Mouse (Mus musculus) erythroblast, embryonic 14.5 days (primary cell): ENCODE results near the gene Dab1. TPM values are rescaled to one million over a fixed set of nuclear protein-coding genes. Genes with fewer than 3 reads are reported as not detected.

Experiments
- H3K27me3 ChIP-seq: 2 replicates; pipeline ENCODE4 v1.6.1; 2012; ENCODE audit warnings: inconsistent platforms; ENCODE audit not compliant: control insufficient read depth
- H3K36me3 ChIP-seq: 2 replicates; pipeline ENCODE4 v1.6.1; 2012; ENCODE audit warnings: mild to moderate bottlenecking, inconsistent platforms; ENCODE audit not compliant: control insufficient read depth
- H3K4me1 ChIP-seq: 2 replicates; pipeline ENCODE4 v1.6.1; 2012; ENCODE audit warnings: inconsistent platforms; ENCODE audit not compliant: control insufficient read depth
- H3K4me3 ChIP-seq: replicated peaks from 2 replicates; pipeline ENCODE3; 2012; ENCODE audit warnings: moderate library complexity, mild to moderate bottlenecking, inconsistent platforms
- H3K9me3 ChIP-seq: 2 replicates; pipeline ENCODE4 v1.6.1; 2012; ENCODE audit warnings: low read length, inconsistent platforms, mixed read lengths; ENCODE audit not compliant: control insufficient read depth
- GATA1 ChIP-seq: IDR thresholded peaks from 2 replicates; pipeline ENCODE4 v1.6.1; 2012; ENCODE audit warnings: low read length, inconsistent platforms, mixed read lengths
- TAL1 ChIP-seq: IDR thresholded peaks from 3 replicates; pipeline ENCODE4 v1.6.1; 2012; ENCODE audit warnings: low read length, inconsistent platforms, mixed read lengths
- polyA plus RNA-seq: library from polyadenylated mRNA; stranded (reverse); fragments of >175 nt; gene quantifications from 2 replicates; pipeline ENCODE4 v1.2.3, GENCODE M21; 2012

Dab1 gene
- polyA plus RNA-seq, 1 experiment, result not detected

- H3K27me3 ChIP-seq, result no peaks in the 10 kb centered on the region
- TF ChIP-seq GATA1 (no peak), TAL1 (no peak)
- H3K36me3 ChIP-seq, result no peaks in the 10 kb centered on the region
- no peak overlapping the region for H3K4me3 ChIP-seq
- peaks cover 2% of the 10 kb centered on the region; the same call in 1 of the 2 replicates for H3K9me3 ChIP-seq
- H3K4me1 ChIP-seq, result no peaks in the 10 kb centered on the region
Observed at GRCm38 (mm10) chr4:103961134-103962049, 342.2 kb downstream of the Dab1 start.

GRCm38 (mm10) chr4:103969906-103970305 is 350.7 kb downstream of the Dab1 start:
- H3K4me3 ChIP-seq, result no peak overlapping the region
- no peaks in the 10 kb centered on the region for H3K4me1 ChIP-seq
- H3K9me3 ChIP-seq, result peaks cover 10% of the 10 kb centered on the region; the same call in 1 of the 2 replicates
- H3K27me3 ChIP-seq, result no peaks in the 10 kb centered on the region
- no peaks in the 10 kb centered on the region for H3K36me3 ChIP-seq
- no peak for TF ChIP-seq TAL1
- TF ChIP-seq GATA1, result no peak

DNA sequence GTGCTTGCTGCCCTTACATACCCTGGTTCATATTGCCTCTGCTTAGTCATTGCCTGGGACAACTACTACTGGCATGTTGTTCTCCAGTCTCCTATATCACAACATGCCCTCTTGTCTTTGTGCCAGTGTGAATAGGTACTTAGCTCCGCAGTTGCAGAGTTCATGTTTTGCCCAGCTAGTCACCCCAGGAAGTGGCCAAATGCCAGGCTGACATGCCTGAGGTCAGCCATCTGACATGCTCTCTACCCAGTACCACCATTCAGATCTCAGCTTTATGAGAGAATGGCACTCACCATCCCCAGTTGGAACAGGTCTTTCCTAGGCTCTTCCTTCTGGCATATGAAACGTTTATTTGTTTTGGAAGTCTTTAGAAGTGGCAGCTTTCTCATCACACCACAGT is 355.4 kb downstream of the Dab1 start:
- H3K4me3 ChIP-seq, result no peak overlapping the region
- H3K36me3 ChIP-seq, result no peaks in the 10 kb centered on the region
- no peaks in the 10 kb centered on the region for H3K4me1 ChIP-seq
- H3K27me3 ChIP-seq, result no peaks in the 10 kb centered on the region
- H3K9me3 ChIP-seq, result peaks cover 5% of the 10 kb centered on the region
- no peak for TF ChIP-seq TAL1
- TF ChIP-seq GATA1, result no peak

GRCm38 (mm10) chr4:103974946-103975345 is 355.8 kb downstream of the Dab1 start:
- H3K9me3 ChIP-seq, result peaks cover 5% of the 10 kb centered on the region
- TF ChIP-seq GATA1 (no peak), TAL1 (no peak)

DNA sequence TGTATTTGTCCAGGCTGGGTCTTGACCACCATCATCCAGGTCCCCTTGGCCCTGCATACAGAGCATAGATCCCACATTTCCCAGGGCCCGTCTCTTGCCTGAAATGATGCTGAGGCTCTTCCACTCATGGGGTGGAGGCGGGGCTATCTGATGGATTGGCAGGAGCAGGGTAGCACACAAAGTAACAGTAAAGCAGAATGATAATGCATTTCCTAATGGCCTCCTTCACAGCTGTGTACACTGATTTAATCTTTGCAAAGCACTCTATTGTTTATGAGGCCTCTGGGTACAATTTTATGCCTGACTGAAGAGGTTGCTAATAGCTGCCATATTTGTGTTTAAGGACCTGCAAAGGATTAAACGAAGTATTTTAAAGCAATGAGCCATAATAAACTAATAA is 374.7 kb downstream of the Dab1 start:
- TF ChIP-seq TAL1 (no peak), GATA1 (no peak)
- Histone ChIP-seq H3K4me3 (no peak overlapping the region), H3K36me3 (no peaks in the 10 kb centered on the region), H3K27me3 (no peaks in the 10 kb centered on the region), H3K9me3 (no peaks in the 10 kb centered on the region; the same call in 1 of the 2 replicates), H3K4me1 (no peaks in the 10 kb centered on the region)

More at GRCm38 (mm10) chr4:103974946-103975345, 355.8 kb downstream of the Dab1 start:
- Histone ChIP-seq H3K4me3 (no peak overlapping the region), H3K36me3 (no peaks in the 10 kb centered on the region), H3K27me3 (no peaks in the 10 kb centered on the region), H3K4me1 (no peaks in the 10 kb centered on the region)

- Histone ChIP-seq H3K9me3 (no peaks in the 10 kb centered on the region; the same call in 1 of the 2 replicates), H3K4me1 (no peaks in the 10 kb centered on the region), H3K36me3 (no peaks in the 10 kb centered on the region), H3K4me3 (no peak overlapping the region), H3K27me3 (no peaks in the 10 kb centered on the region)
- no peak for TF ChIP-seq TAL1
- TF ChIP-seq GATA1, result no peak
Observed at GRCm38 (mm10) chr4:103994406-103994805, 375.2 kb downstream of the Dab1 start.

GRCm38 (mm10) chr4:104008406-104008805 is 389.2 kb downstream of the Dab1 start:
- no peaks in the 10 kb centered on the region; the same call in 1 of the 2 replicates for H3K9me3 ChIP-seq
- no peaks in the 10 kb centered on the region for H3K4me1 ChIP-seq
- no peak overlapping the region for H3K4me3 ChIP-seq
- TF ChIP-seq TAL1, result no peak
- TF ChIP-seq GATA1, result no peak
- H3K36me3 ChIP-seq, result no peaks in the 10 kb centered on the region
- no peaks in the 10 kb centered on the region for H3K27me3 ChIP-seq

- Histone ChIP-seq H3K4me3 (no peak overlapping the region), H3K36me3 (no peaks in the 10 kb centered on the region), H3K9me3 (no peaks in the 10 kb centered on the region; the same call in 1 of the 2 replicates), H3K4me1 (no peaks in the 10 kb centered on the region), H3K27me3 (no peaks in the 10 kb centered on the region)
- TF ChIP-seq TAL1, result no peak
- no peak for TF ChIP-seq GATA1
Observed at GRCm38 (mm10) chr4:104011683-104012082, 392.5 kb downstream of the Dab1 start.

- TF ChIP-seq TAL1 (no peak), GATA1 (no peak)
- Histone ChIP-seq H3K4me1 (no peaks in the 10 kb centered on the region), H3K4me3 (no peak overlapping the region), H3K27me3 (no peaks in the 10 kb centered on the region), H3K9me3 (no peaks in the 10 kb centered on the region; the same call in 1 of the 2 replicates), H3K36me3 (no peaks in the 10 kb centered on the region)
Observed at GRCm38 (mm10) chr4:104012150-104012549, 393.0 kb downstream of the Dab1 start.
